Mouse (Mus musculus) kidney, embryonic 14.5 days (tissue): ENCODE data around the gene Uhmk1. TPM values are rescaled to one million over a fixed set of nuclear protein-coding genes. Genes with fewer than 3 reads are reported as not detected.
"Not testable (repeated sequence)": the region's sequence is repeated elsewhere in the genome, so short reads cannot be mapped to it uniquely, and the experiment has no call there.

ENCODE experiments used
- ATAC-seq: fragments of 200-750 bp; cut with Nextera tagmentation; 2 replicates; pipeline ENCODE4 v1.8.0; 2017; ENCODE audit warnings: moderate number of reproducible peaks, mild to moderate bottlenecking, moderate TSS enrichment, moderate library complexity; ENCODE audit not compliant: low FRiP score, low TSS enrichment
- H3K27ac ChIP-seq: fragments of 300-500 bp; sonication (generic); 2 replicates; pipeline ENCODE4 v1.5.1; 2014; ENCODE audit warnings: low read depth, mild to moderate bottlenecking, low read length, moderate library complexity, mixed read lengths
- H3K27me3 ChIP-seq: fragments of 300-500 bp; sonication (generic); 2 replicates; pipeline ENCODE4 v1.6.1; 2014; ENCODE audit warnings: mild to moderate bottlenecking, low read length; ENCODE audit not compliant: control insufficient read depth, insufficient read depth
- H3K36me3 ChIP-seq: fragments of 300-500 bp; sonication (generic); 2 replicates; pipeline ENCODE4 v1.6.1; 2014; ENCODE audit warnings: low read length, mixed read lengths; ENCODE audit not compliant: control insufficient read depth, insufficient read depth
- H3K4me1 ChIP-seq: fragments of 300-500 bp; sonication (generic); 2 replicates; pipeline ENCODE4 v1.6.1; 2014; ENCODE audit warnings: low read length, mixed read lengths; ENCODE audit not compliant: control insufficient read depth, insufficient read depth
- H3K4me2 ChIP-seq: fragments of 300-500 bp; sonication (generic); replicated peaks from 2 replicates; pipeline ENCODE4 v1.6.1; 2014; ENCODE audit warnings: low read depth, mild to moderate bottlenecking, low read length
- H3K4me3 ChIP-seq: fragments of 300-500 bp; sonication (generic); 2 replicates; pipeline ENCODE4 v1.5.1; 2014; ENCODE audit warnings: mild to moderate bottlenecking, low read length
- H3K9ac ChIP-seq: fragments of 300-500 bp; sonication (generic); 2 replicates; pipeline ENCODE4 v1.6.1; 2014; ENCODE audit warnings: low read depth, mild to moderate bottlenecking, low read length, moderate library complexity
- H3K9me3 ChIP-seq: fragments of 300-500 bp; sonication (generic); 2 replicates; pipeline ENCODE4 v1.6.1; 2016; ENCODE audit warnings: low read length; ENCODE audit not compliant: control insufficient read depth
- WGBS: fragments of 180-500 bp; shearing (Covaris S2); extraction: QIAGEN DNeasy Blood & Tissue Kit; methylation state at CpG from one replicate; pipeline ENCODE4 v1.1.7; 2014; 5-methylcytosine and 5-hydroxymethylcytosine counted together
- polyA plus RNA-seq: library from polyadenylated mRNA; unstranded; fragments of >200 nt; fragmentation: Nextera tagmentation; extraction: Ambion mirVana; gene quantifications from 2 replicates; pipeline ENCODE4 v1.2.1, GENCODE M21; 2014

Gene Uhmk1
- 8.2 and 12.2 TPM in 2 replicates for polyA plus RNA-seq

GRCm38 (mm10) chr1:170214757-170215522 lies at the start of gene Uhmk1:
Gene Uhmk1 (minus strand): TSS chr1:170215397.
- H3K27me3 ChIP-seq, result no peaks in the 10 kb centered on the region
- WGBS, result under 1% methylated on average over 53 of the region's 70 CpGs
- peak within 1 kb of the TSS; percentile 71; the same call in 1 of the 2 replicates for H3K27ac ChIP-seq
- no peaks in the 10 kb centered on the region for H3K9me3 ChIP-seq
- H3K4me2 ChIP-seq, result peak within 1 kb of the TSS; percentile 75
- peak within 1 kb of the TSS; percentile 96 for H3K9ac ChIP-seq
- H3K4me3 ChIP-seq, result peak within 1 kb of the TSS; percentile 87
- peaks cover 20% of the 10 kb centered on the region for H3K36me3 ChIP-seq
- peaks cover 6% of the 10 kb centered on the region; the same call in 1 of the 2 replicates for H3K4me1 ChIP-seq
- peak; percentile 99 for ATAC-seq

DNA sequence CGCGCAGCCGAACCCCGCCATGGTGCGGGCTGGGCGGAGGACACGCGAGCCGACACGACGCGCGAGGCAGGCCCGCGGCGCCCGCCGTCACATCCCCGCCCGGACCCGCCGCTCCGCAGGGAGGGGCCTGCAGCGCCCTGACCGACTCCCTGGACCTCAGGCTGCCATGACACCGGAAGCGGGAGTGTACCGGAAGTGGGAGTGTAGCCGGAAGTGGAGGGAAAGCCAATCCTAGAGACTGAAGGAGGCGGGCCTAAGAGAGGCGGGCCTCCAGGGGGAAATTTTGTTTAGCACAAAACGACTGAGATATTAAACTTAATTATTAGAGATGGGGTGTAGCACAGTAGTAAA lies 40.3 kb upstream of the Uhmk1 start:
- H3K4me3 ChIP-seq, result peak overlapping the region; percentile 69
- no peaks in the 10 kb centered on the region; the same call in 1 of the 2 replicates for H3K9me3 ChIP-seq
- H3K27me3 ChIP-seq, result no peaks in the 10 kb centered on the region
- WGBS, result 16% methylated on average over 29 of the region's 32 CpGs
- no peaks in the 10 kb centered on the region for H3K36me3 ChIP-seq
- peak overlapping the region; percentile 59 for H3K4me2 ChIP-seq
- peak; percentile 98 for ATAC-seq
- no peaks in the 10 kb centered on the region; the same call in 1 of the 2 replicates for H3K4me1 ChIP-seq
- peak overlapping the region; percentile 68 for H3K9ac ChIP-seq
- no peak overlapping the region for H3K27ac ChIP-seq

DNA sequence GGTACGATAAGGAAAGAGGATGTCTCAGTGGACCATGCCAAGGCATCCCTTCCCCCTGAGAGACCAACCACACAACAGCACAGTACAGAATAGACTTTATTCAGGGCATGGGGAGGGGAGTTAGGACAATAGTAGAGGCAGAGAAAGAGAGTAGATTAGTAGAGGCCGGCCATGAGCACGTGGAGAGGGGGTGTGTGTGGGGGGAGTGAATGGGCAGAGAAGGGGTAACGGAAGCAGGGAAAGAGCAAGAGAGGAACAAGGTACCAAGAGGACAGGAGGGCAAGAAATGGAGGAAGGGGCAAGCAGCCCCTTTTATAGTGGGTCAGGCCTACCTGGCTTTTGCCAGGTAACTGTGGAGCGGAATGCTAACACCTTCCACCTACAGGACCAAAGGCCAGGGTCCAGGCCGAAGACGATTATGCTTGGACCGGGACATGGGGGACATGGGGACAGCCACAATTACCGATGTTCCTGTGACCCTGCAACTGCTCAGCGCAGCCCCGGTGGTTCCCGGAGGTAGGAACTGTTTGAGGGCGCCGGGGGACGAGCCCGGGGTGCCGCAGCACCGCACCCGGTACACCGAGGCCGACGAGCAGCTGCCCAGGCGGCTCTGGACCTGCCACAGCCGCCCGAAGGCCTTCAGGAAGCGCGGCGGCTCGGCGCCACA lies 39.8 kb upstream of the Uhmk1 start:
- Histone ChIP-seq H3K27me3 (no peaks in the 10 kb centered on the region), H3K4me2 (peak overlapping the region; percentile 59), H3K4me1 (no peaks in the 10 kb centered on the region; the same call in 1 of the 2 replicates), H3K4me3 (peak overlapping the region; percentile 69), H3K27ac (no peak overlapping the region), H3K9me3 (no peaks in the 10 kb centered on the region; the same call in 1 of the 2 replicates), H3K36me3 (no peaks in the 10 kb centered on the region), H3K9ac (peak overlapping the region; percentile 68)
- peak; percentile 75 for ATAC-seq
- 35% methylated on average over 28 of the region's 30 CpGs for WGBS

GRCm38 (mm10) chr1:170245016-170245415 lies 29.8 kb upstream of the Uhmk1 start:
- Histone ChIP-seq H3K4me1 (no peaks in the 10 kb centered on the region), H3K4me2 (no peak overlapping the region), H3K27me3 (no peaks in the 10 kb centered on the region), H3K27ac (no peak overlapping the region), H3K9me3 (no peaks in the 10 kb centered on the region), H3K9ac (no peak overlapping the region), H3K4me3 (no peak overlapping the region), H3K36me3 (no peaks in the 10 kb centered on the region)
- WGBS, result 85% methylated on average over 3 of the region's 3 CpGs
- no peak for ATAC-seq

DNA sequence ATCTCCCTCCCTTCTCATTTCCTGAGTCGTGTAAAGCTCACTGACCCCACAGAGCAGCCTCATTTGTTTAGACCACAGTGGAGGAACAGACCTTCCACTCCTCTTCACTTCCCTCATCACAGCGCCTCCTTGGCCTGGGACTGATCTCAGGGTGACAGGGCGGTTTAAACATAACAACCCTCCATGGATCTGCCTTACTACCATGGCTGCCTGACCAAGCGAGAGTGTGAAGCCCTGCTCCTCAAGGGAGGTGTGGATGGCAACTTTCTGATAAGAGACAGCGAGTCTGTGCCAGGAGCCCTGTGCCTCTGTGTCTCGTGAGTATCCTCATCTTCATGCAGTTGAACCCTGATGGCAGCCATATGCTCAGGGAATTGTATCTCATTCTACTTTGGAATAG lies 17.5 kb upstream of the Uhmk1 start, which contains the start of gene Sh2d1b2:
Sh2d1b2 (plus strand) TSS at position 62 of the 400 bp plus-strand sequence.
- not testable (repeated sequence) for H3K27me3 ChIP-seq, H3K9me3 ChIP-seq, ATAC-seq, H3K4me1 ChIP-seq, H3K36me3 ChIP-seq, H3K4me2 ChIP-seq, H3K27ac ChIP-seq, H3K4me3 ChIP-seq, H3K9ac ChIP-seq
- 64% methylated on average over 5 of the region's 6 CpGs for WGBS

DNA sequence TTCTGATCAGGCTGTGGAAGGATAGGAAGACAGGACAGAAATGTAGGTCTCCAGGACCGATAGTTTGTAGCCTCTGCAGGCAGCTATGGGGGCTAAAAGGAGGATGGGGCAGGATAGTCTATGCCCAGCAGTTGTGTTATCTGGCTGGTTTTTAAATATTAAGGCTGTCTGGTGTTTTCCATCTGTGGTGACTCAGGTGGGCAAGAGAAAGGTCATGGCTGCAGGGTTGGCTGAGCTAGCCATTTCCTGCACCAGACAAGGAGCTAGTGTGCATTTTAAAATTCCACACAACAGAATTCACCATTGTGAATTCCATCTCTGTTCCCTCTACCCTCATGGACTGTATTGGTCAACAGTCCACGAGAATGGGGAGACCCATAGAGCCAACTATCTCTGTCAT lies 8.1 kb upstream of the Uhmk1 start:
- Histone ChIP-seq H3K27me3 (no peaks in the 10 kb centered on the region), H3K4me1 (no peaks in the 10 kb centered on the region), H3K4me2 (no peak overlapping the region), H3K9ac (no peak overlapping the region), H3K9me3 (no peaks in the 10 kb centered on the region), H3K27ac (no peak overlapping the region), H3K36me3 (no peaks in the 10 kb centered on the region), H3K4me3 (no peak overlapping the region)
- WGBS, result 86% methylated on average over 2 of the region's 2 CpGs
- ATAC-seq, result no peak

DNA sequence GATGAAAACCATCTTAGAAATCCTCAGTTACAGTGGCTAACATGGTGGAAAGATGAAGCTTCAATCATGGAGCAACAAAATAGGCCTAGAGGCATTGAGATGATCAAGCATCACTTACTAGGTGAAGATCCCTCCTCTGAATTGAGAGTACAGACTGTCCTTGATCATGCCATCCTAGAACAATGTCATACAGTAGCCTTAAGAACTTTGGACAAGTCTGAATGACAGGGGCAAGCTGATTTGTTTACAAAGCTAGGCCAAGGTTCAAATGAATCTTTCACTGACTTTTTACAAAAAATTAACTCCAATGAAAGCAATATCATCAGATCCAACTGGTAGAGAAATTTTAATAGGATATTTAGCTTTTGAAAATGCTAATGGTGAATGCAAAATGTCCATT lies 5.2 kb upstream of the Uhmk1 start:
- no peaks in the 10 kb centered on the region for H3K27me3 ChIP-seq
- no peaks in the 10 kb centered on the region for H3K36me3 ChIP-seq
- no peaks in the 10 kb centered on the region for H3K9me3 ChIP-seq
- no peak overlapping the region for H3K9ac ChIP-seq
- no peak overlapping the region for H3K4me3 ChIP-seq
- H3K27ac ChIP-seq, result no peak overlapping the region
- H3K4me2 ChIP-seq, result no peak overlapping the region
- no peaks in the 10 kb centered on the region for H3K4me1 ChIP-seq
- no peak for ATAC-seq

DNA sequence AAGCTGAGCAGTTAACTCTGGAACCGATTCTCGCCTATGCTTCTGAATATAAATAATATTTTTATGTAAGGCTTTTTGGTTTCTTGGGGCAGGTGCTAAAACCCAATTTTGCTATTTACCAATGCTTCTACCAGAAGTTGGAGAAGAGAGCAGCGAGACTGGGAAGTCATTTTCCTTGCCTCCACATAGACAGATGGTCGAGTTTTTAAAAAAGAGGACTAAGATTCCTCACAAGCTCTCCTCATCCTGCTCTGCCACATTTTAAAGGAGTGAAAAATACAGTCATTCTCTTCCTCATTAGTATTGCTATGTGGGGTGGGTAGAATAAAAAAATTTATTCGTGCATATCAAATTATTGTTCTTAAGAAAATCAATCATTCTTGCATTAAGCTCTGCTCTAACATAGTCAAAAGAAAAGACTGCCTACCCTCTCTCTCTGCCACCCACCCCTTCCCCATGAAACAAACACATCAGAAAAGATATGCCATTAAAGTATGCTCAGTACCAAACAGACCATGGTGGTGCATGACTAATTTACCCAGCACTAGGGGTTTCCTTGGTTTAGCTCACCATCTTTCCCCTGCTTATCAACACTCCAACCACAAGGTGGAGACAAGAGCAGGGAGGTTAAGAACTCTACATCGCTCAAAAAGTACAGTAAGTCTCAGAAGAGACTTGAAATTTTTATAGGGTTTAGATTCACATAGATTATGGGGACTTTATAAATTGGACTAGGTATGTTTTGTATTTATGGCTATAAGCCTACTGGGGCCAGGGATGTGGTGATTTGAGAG lies 3.1 kb upstream of the Uhmk1 start:
- H3K4me2 ChIP-seq, result no peak overlapping the region
- WGBS, result 78% methylated on average over 6 of the region's 6 CpGs
- no peaks in the 10 kb centered on the region for H3K36me3 ChIP-seq
- peaks cover 6% of the 10 kb centered on the region; the same call in 1 of the 2 replicates for H3K4me1 ChIP-seq
- no peak overlapping the region for H3K27ac ChIP-seq
- H3K27me3 ChIP-seq, result no peaks in the 10 kb centered on the region
- H3K9me3 ChIP-seq, result no peaks in the 10 kb centered on the region
- no peak overlapping the region for H3K4me3 ChIP-seq
- no peak for ATAC-seq
- no peak overlapping the region for H3K9ac ChIP-seq
